Mouse (Mus musculus) erythroid progenitor cell, adult 5-6 weeks (primary cell): ENCODE data around the gene Prss57. TPM values are rescaled to one million over a fixed set of nuclear protein-coding genes. Genes with fewer than 3 reads are reported as not detected.
A peak's percentile ranks its signal among the peaks of the same experiment; 100 is the strongest.

Experiments used
- ATAC-seq: replicated peaks from 2 replicates; pipeline ENCODE4 v1.8.0; 2016; ENCODE audit warnings: moderate number of reproducible peaks, mild to moderate bottlenecking, moderate TSS enrichment, inconsistent platforms; ENCODE audit not compliant: poor library complexity, low FRiP score, severe bottlenecking
- total RNA-seq, 2 experiments: library from RNA; stranded (forward) in 1 of 2; stranded (reverse) in 1 of 2; fragments of 150-400 nt in 1 of 2; fragments of 186-747, 209-891 nt in 1 of 2; gene quantifications; 2 replicates each; pipeline versions ENCODE4 v1.2.3 to v1.2.4; 2015 to 2017; ENCODE audit warnings: low replicate concordance in 2 of 2

The Prss57 gene
- total RNA-seq, 2 experiments from 2014 or later: 1.1 to 44.0 TPM

- peak; percentile 53; the same call in 1 of the 2 replicates for ATAC-seq
These were observed 2.2 kb downstream of the Prss57 start for GRCm38 (mm10) chr10:79788386-79789158.

GRCm38 (mm10) chr10:79783920-79784800 lies 6.6 kb downstream of the Prss57 start:
- no peak for ATAC-seq

GRCm38 (mm10) chr10:79783050-79783449 lies 7.7 kb downstream of the Prss57 start:
- no peak for ATAC-seq

GRCm38 (mm10) chr10:79781956-79782355 lies 8.8 kb downstream of the Prss57 start:
- ATAC-seq: no peak

- ATAC-seq: no peak
These were observed 9.6 kb downstream of the Prss57 start for GRCm38 (mm10) chr10:79781139-79781538.

GRCm38 (mm10) chr10:79780664-79781015 lies 10.1 kb downstream of the Prss57 start:
- no peak; the same call in 1 of the 2 replicates for ATAC-seq

- peak; percentile 78 for ATAC-seq
These were observed 10.7 kb downstream of the Prss57 start for GRCm38 (mm10) chr10:79779784-79780663.

GRCm38 (mm10) chr10:79779193-79779592 lies 11.6 kb downstream of the Prss57 start:
- no peak for ATAC-seq

- ATAC-seq: no peak
These were observed 12.8 kb downstream of the Prss57 start for GRCm38 (mm10) chr10:79778006-79778405.

- ATAC-seq: no peak
These were observed 13.6 kb downstream of the Prss57 start, which contains the start of gene Fstl3 for GRCm38 (mm10) chr10:79777103-79777531. TSS of gene Fstl3 (plus strand) at chr10:79777272.

GRCm38 (mm10) chr10:79774486-79775279 lies 16.1 kb downstream of the Prss57 start:
- no peak for ATAC-seq

GRCm38 (mm10) chr10:79773208-79773607 lies 17.6 kb downstream of the Prss57 start:
- ATAC-seq: no peak

- no peak for ATAC-seq
These were observed 18.4 kb downstream of the Prss57 start for GRCm38 (mm10) chr10:79772320-79772719.

GRCm38 (mm10) chr10:79769329-79769728 lies 21.4 kb downstream of the Prss57 start:
- ATAC-seq: no peak

GRCm38 (mm10) chr10:79768400-79768799 lies 22.4 kb downstream of the Prss57 start:
- ATAC-seq: no peak

GRCm38 (mm10) chr10:79767372-79768244 lies 23.2 kb downstream of the Prss57 start:
- ATAC-seq: peak; percentile 67

- peak; percentile 84 for ATAC-seq
These were observed 24.0 kb downstream of the Prss57 start, which contains the start of gene Rnf126 for GRCm38 (mm10) chr10:79766508-79767325. TSS of gene Rnf126 (minus strand) at chr10:79766952.
